Mouse (Mus musculus): ENCODE data around the gene Man2a2. TPM values are rescaled to one million over a fixed set of nuclear protein-coding genes. Genes with fewer than 3 reads are reported as not detected.

Gene Man2a2
- polyA plus RNA-seq, 1 experiment from 2014 or later = 2.1 TPM

GRCm38 (mm10) chr7:80406186-80406585 is 35.0 kb upstream of the Man2a2 start:
- Histone ChIP-seq H3K27me3 (ENCODE audit: insufficient read depth, low read length) (no peaks in the 10 kb centered on the region; the same call in 1 of the 2 replicates), H3K36me3 (replicated peaks; ENCODE audit: insufficient read depth, low read length) (no peaks in the 10 kb centered on the region), H3K4me2 (ENCODE audit: low read depth, low read length) (no peak overlapping the region), H3K9me3 (ENCODE audit: low read length) (no peaks in the 10 kb centered on the region), H3K9ac (replicated peaks) (no peak overlapping the region), H3K4me3 (ENCODE audit: low read depth, low read length) (no peak overlapping the region), H3K27ac (ENCODE audit: low read depth) (no peak overlapping the region), H3K4me1 (ENCODE audit: insufficient read depth) (peaks cover 17% of the 10 kb centered on the region)
- DNase-seq (no peak), ATAC-seq (no peak)
- no peak for TF ChIP-seq CTCF (IDR thresholded peaks at IDR 0.05; ENCODE audit: low read depth)
- TF ChIP-seq EP300 (IDR thresholded peaks at IDR 0.05; ENCODE audit: low read depth) = no peak
- WGBS (ENCODE audit: insufficient replicate concordance) = 64% methylated on average over 3 of the region's 3 CpGs

- H3K27ac ChIP-seq (ENCODE audit: low read depth) = 0 out of 2 replicates have a peak within 1 kb of the TSS, but pooled peaks have one; percentile 99
- no peak for DNase-seq
- ATAC-seq = no peak
- 78% methylated on average over 9 of the region's 9 CpGs for WGBS (ENCODE audit: insufficient replicate concordance)
- TF ChIP-seq EP300 (IDR thresholded peaks at IDR 0.05; ENCODE audit: low read depth) (no peak), CTCF (IDR thresholded peaks at IDR 0.05; ENCODE audit: low read depth) (no peak)
- peaks cover 22% of the 10 kb centered on the region for H3K4me1 ChIP-seq (ENCODE audit: insufficient read depth)
- H3K4me2 ChIP-seq (ENCODE audit: low read depth, low read length) = peak within 1 kb of the TSS; percentile 24; the same call in 1 of the 2 replicates
- H3K27me3 ChIP-seq (ENCODE audit: insufficient read depth, low read length) = no peaks in the 10 kb centered on the region; the same call in 1 of the 2 replicates
- H3K36me3 ChIP-seq (replicated peaks; ENCODE audit: insufficient read depth, low read length) = no peaks in the 10 kb centered on the region
- no peaks in the 10 kb centered on the region for H3K9me3 ChIP-seq (ENCODE audit: low read length)
- H3K4me3 ChIP-seq (ENCODE audit: low read depth, low read length) = no peak within 1 kb of the TSS
- peak within 1 kb of the TSS; percentile 6; the same call in 1 of the 2 replicates for H3K9ac ChIP-seq (replicated peaks)
Observed at GRCm38 (mm10) chr7:80405188-80405695, 34.1 kb upstream of the Man2a2 start, which contains the start of gene Furin. Furin (minus strand) TSS chr7:80405436.

GRCm38 (mm10) chr7:80404101-80404894 is 33.1 kb upstream of the Man2a2 start:
- H3K27me3 ChIP-seq (ENCODE audit: insufficient read depth, low read length) = no peaks in the 10 kb centered on the region; the same call in 1 of the 2 replicates
- H3K4me2 ChIP-seq (ENCODE audit: low read depth, low read length) = peak overlapping the region; percentile 24; the same call in 1 of the 2 replicates
- H3K36me3 ChIP-seq (replicated peaks; ENCODE audit: insufficient read depth, low read length) = no peaks in the 10 kb centered on the region
- no peak for ATAC-seq
- peaks cover 22% of the 10 kb centered on the region for H3K4me1 ChIP-seq (ENCODE audit: insufficient read depth)
- H3K27ac ChIP-seq (ENCODE audit: low read depth) = peak overlapping the region; percentile 99; the same call in 1 of the 2 replicates
- 33% methylated on average over 7 of the region's 7 CpGs for WGBS (ENCODE audit: insufficient replicate concordance)
- no peak overlapping the region for H3K4me3 ChIP-seq (ENCODE audit: low read depth, low read length)
- TF ChIP-seq EP300 (IDR thresholded peaks at IDR 0.05; ENCODE audit: low read depth) (peak; percentile 11; the same call in 1 of the 2 replicates), CTCF (IDR thresholded peaks at IDR 0.05; ENCODE audit: low read depth) (no peak)
- DNase-seq = no peak
- H3K9me3 ChIP-seq (ENCODE audit: low read length) = no peaks in the 10 kb centered on the region
- peak overlapping the region; percentile 6; the same call in 1 of the 2 replicates for H3K9ac ChIP-seq (replicated peaks)

- Histone ChIP-seq H3K9ac (replicated peaks) (no peak overlapping the region), H3K36me3 (replicated peaks; ENCODE audit: insufficient read depth, low read length) (no peaks in the 10 kb centered on the region), H3K4me1 (ENCODE audit: insufficient read depth) (peaks cover 22% of the 10 kb centered on the region), H3K27me3 (ENCODE audit: insufficient read depth, low read length) (no peaks in the 10 kb centered on the region; the same call in 1 of the 2 replicates), H3K4me3 (ENCODE audit: low read depth, low read length) (peak overlapping the region; percentile 86), H3K4me2 (ENCODE audit: low read depth, low read length) (peak overlapping the region; percentile 86), H3K27ac (ENCODE audit: low read depth) (peak overlapping the region; percentile 99), H3K9me3 (ENCODE audit: low read length) (no peaks in the 10 kb centered on the region)
- no peak for DNase-seq
- WGBS (ENCODE audit: insufficient replicate concordance) = 39% methylated on average over 9 of the region's 9 CpGs
- ATAC-seq = no peak
- no peak for TF ChIP-seq EP300 (IDR thresholded peaks at IDR 0.05; ENCODE audit: low read depth)
- TF ChIP-seq CTCF (IDR thresholded peaks at IDR 0.05; ENCODE audit: low read depth) = no peak
Observed at GRCm38 (mm10) chr7:80403551-80403950, 32.4 kb upstream of the Man2a2 start.

- 1% methylated on average over 31 of the region's 92 CpGs for WGBS (ENCODE audit: insufficient replicate concordance)
Observed at GRCm38 (mm10) chr7:80402651-80403321, 31.6 kb upstream of the Man2a2 start.

More at GRCm38 (mm10) chr7:80402651-80403321, 31.6 kb upstream of the Man2a2 start:
- peaks cover 22% of the 10 kb centered on the region for H3K4me1 ChIP-seq (ENCODE audit: insufficient read depth)
- H3K36me3 ChIP-seq (replicated peaks; ENCODE audit: insufficient read depth, low read length) = peaks cover 3% of the 10 kb centered on the region
- H3K9me3 ChIP-seq (ENCODE audit: low read length) = no peaks in the 10 kb centered on the region
- peak overlapping the region; percentile 86 for H3K4me3 ChIP-seq (ENCODE audit: low read depth, low read length)
- H3K9ac ChIP-seq (replicated peaks) = peak overlapping the region; percentile 96
- peak overlapping the region; percentile 86 for H3K4me2 ChIP-seq (ENCODE audit: low read depth, low read length)
- no peaks in the 10 kb centered on the region; the same call in 1 of the 2 replicates for H3K27me3 ChIP-seq (ENCODE audit: insufficient read depth, low read length)
- peak; percentile 77 for DNase-seq
- no peak for TF ChIP-seq EP300 (IDR thresholded peaks at IDR 0.05; ENCODE audit: low read depth)
- no peak for TF ChIP-seq CTCF (IDR thresholded peaks at IDR 0.05; ENCODE audit: low read depth)
- H3K27ac ChIP-seq (ENCODE audit: low read depth) = peak overlapping the region; percentile 99
- peak; percentile 72 for ATAC-seq

Data from liver, postnatal 0 days (tissue).